Mouse (Mus musculus) spleen, embryonic (tissue): ENCODE results near the gene Ror2.
"Not testable (repeated sequence)": the region's sequence is repeated elsewhere in the genome, so short reads cannot be mapped to it uniquely, and the experiment has no call there.

ENCODE experiments used
- CTCF ChIA-PET: fragments of 350-600 bp; sonication (Branson Sonifier 250); formaldehyde crosslinking; loops from one replicate; lab custom pipeline; 2022; lab: Charles Lee

Gene Ror2

DNA sequence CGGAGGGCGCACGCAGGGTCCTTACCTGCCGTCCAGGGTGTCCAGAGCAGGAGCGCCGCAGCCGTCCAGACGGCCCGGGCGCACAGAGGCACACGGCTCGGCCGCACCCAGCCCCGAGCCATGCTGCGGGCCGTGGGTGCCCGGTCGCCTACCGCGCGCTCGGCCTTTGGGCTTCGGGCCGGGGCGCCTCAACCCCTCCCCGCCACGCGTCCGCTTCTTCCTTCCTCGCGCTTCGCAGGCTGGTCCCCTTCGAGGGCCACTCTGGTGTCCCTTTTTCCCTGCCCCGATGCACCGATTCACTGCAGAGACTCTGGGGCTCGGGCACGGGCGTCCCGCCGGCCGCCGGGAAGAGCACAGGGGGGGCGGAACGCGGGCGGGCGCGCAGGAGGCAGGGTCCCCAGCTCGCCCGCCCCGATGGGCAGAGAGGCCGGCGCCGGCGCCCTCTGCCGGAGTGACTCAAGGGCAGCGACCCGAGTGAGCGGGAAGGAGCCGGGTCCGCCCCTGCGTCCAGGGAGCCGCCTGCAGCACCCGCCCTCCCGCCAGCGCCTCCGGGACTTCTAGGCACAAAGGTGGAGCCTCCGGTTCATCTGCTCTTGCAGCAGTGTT, at the start of gene Ror2:
Gene Ror2, minus strand, starts transcription at position 369 of the 606 bp plus-strand sequence.
- CTCF ChIA-PET, result no interaction called here

DNA sequence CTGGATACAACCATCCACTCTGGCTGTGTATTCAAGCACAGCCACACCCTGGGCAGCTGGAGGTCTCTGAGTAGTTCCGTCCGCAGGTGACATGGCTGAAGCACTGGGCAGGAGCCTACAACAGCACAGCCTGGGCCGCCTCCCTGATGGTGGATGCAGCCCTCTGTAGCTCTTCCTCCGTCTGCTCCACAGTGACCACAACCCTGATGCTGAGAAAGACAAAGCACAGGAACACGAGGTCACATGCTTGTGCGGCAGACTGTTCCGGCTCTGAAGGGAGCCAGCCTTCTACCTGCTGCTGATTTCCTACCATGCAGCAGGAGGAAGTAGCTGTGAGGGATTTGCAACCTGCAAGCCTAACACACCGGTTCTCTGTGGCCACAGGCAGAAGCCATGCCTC, 47.8 kb upstream of the Ror2 start:
- CTCF ChIA-PET, result no interaction called here

DNA sequence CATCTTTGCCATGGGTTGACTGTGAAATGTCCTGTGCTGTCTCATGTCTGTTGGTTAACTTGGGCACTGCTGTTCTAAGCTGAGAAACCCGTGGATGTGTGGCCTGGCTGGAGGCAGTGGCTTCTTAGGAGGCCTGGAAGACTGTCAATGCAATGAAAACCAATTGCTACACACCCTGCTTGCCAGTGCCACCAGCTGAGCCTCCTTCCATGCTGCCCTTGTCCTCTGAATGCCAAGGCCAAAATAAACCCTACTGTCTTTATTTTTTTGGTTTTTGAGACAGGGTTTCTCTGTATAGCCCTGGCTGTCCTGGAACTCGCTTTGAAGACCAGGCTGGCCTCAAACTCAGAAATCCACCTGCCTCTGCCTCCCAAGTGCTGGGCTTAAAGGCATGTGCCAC, 44.3 kb upstream of the Ror2 start:
- CTCF ChIA-PET, result no interaction called here

DNA sequence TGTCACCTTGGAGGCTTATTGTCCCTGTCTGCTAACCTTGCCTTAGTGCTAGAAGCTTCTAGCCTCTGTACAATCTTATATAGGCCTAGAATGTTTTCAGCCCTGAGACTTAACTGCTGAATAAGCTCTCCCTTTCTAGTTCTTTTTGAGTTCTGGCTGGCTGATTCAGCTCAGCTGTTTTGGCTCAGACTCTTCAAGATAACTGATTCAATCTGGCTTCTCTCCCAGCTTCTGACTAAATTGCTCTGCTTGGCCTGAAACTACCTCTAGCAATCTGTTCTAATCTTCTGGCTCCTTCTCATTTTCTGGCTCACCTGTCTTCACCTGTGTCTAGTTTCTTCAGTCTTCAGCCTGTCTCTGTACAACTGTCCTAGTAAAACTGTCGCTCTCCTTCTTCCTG, 39.6 kb upstream of the Ror2 start:
- CTCF ChIA-PET, result no interaction called here

DNA sequence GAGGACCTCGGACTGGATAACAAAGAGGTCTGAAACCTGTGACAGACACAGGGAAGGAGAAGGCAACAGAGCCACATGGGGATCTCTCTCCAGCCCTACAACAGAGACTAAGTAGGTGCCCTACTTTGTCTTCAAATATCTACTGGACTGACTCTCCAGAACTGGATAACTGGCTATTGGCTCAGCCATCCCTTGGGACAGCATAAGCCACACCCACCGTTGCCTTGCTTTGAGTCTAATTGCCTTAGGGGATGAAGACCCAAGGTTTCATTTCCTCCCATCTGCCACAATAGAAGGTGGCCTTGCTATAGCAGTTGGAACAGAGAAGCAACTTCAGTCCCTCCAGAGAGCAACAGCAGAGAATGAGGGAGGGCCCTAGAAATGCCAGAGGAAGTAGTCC, 37.7 kb upstream of the Ror2 start:
- CTCF ChIA-PET, result no interaction called here

DNA sequence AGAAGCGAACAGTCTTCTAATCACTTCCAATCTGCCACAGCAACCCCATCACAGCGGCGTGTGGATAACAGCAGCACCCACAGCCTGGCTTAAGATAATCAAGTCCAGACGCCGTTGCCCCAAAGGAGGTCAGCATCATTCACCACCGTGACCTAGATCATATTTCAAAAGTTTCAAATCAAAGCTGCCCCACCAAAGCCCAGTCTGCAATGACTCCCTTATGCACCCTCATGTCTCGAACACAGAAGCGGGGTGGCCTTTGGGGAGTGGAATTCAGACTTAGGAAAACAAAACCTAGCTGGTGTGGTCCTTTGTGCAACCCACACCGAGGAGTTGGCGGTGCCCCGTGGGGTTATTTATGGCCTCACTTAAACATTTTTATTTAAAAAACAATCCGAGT, 35.0 kb upstream of the Ror2 start:
- CTCF ChIA-PET, result interaction anchor here (0.5 kb wide), 1 partner anchor 23 kb away, joined by 3 read pairs; no protein-coding TSS in a partner anchor

DNA sequence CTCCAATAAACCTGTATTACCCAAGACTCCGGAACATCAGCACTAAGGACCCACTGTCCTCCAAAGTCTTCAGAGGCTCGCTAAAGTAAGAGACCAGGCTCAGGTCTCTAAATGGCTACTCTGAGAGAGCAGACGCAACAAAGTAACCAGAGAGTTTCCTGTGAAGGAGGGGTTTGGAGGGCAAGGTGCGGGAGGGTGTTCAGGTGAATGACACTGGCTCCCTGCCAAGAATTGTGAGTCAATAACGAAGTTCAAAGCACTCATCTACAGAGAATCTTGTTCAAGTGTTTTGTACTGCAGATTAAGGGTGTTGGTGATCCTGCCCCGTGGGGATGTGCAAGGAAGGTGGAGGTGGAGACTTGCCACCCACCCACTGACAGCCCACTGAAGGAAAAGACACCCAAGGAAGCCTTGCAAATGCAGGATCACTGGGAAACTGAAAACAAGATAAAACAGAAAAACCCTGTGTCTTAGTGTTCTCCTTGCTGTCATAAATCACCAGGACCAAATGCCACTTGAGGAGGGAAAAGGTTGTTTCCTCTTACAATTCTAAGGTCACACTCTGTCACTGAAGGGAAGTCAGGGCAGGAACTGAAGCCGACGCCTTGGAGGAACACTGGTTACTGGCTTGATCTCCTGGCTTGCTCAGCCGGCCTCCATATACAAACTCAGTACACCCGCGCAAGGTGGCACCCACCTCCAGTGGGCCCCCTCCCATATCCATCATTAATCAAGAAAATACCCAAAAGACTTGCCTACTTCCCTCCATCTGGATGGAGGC, 30.8 kb upstream of the Ror2 start:
- CTCF ChIA-PET, result no interaction called here

DNA sequence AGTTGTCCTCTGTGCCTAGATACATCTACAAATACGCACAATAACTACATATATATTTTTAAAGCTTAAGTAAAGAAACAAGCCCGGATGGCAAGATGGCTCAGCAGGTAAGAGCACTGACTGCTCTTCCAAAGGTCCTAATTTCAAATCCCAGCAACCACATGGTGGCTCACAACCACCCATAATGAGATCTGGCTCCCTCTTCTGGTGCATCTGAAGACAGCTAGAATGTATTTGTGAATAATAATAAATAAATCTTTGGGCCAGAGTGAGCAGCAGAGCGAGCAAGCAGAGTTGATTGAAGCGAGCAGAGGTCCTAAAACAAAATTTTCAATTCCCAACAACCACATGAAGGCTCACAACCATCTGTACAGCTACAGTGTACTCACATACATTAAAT, 29.8 kb upstream of the Ror2 start:
- CTCF ChIA-PET, result not testable (repeated sequence)

DNA sequence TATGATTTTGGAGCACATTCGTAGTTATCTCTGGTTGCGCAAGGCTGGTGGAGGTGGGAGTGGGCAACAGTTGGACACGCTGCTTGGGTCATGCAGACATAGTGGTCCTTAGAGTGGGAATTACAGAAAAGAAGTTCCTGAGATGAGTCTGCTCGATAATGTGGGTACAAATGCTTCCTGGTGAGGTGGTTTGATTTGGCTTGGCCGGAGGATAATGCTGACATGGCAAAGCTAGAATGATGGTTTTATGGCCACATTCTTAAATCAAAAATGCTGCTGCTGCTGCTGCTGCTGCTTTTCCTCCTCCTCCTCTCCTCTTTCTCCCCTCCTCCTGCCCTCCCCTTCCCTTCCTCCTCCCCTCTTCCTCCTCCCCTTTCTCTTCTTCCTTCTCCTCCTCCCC, 24.5 kb upstream of the Ror2 start:
- CTCF ChIA-PET, result no interaction called here

DNA sequence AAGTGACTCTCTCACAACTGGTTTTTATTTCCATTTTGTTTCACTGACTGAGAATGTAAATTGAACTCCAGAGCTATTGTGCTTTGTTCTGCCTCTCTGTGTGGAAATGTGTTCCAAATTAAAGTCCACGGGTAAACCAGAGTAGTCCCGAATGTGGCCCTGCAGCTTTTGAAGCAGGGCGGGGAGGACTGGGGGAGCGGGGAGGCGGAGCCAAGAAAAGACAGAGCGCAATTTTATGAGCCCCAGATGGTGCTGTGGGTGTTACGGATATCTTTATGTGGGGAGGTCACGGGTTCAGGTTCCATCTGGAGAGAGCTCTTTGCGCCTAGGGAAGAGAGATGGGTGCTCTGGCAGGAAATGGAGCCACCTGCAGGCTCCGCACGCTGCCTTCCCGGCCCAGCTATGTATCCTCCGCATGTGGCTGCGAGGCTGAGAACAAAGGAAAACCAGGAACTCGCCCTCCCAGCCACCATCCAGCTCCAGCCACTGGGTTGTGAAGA, 23.8 kb upstream of the Ror2 start:
- CTCF ChIA-PET, result no interaction called here

DNA sequence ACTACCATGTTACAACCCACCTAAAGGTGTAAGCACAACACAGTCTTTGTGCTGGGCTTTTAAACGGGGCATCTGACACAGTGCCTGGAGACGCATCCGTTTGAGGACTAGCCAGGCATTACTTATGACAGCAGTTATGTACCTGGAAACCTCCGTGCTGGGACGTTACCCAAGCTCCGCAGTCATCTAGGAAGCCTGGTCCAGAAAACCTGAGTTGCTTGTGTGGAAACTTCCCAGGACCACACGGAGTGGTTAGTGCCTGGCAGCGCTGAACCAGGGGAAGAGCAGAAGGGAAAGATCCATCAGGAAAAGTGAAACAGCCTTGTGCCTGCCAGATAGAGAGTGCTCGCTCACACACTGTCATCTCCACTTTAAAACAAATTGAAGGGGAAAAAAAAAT, 23.2 kb upstream of the Ror2 start:
- CTCF ChIA-PET, result no interaction called here

DNA sequence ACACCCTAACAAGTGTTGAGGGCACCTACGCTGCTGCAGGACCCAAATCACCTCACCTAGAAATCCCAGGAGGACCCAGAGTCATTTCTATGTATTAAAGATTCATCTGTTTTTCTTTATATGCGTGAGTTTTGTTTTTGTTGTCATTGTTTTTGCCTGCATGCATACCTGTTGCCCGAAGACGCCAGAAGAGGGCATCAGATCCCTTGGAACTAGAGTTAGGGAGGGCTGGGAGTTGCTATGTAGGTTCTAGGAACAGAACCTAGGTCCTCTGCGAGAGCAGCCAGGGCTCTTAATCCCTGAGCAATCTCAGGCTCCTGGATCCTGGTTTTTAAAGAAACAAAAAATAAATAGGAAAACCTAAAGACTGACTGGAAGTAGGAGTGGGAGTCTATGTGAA, 20.9 kb upstream of the Ror2 start:
- CTCF ChIA-PET, result no interaction called here

DNA sequence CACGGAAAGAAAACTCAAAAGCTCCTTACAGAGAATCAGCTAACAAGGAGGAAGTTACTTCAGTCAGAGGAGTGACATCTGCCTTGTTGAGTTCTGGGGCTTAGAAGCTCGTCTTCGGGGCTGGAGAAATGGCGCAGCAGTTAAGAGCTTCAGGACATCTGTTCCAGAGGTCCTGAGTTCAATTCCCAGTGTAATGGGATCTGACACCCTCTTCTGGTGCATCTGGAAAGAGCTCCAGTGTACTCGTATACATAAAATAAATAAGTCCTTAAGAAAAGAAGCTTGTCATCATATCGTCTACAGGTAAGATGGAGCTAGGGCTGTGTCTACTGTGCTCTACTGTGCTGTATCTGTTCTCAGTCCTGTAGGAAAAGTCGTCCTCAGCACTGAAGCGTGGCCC, 19.3 kb upstream of the Ror2 start:
- CTCF ChIA-PET, result no interaction called here

DNA sequence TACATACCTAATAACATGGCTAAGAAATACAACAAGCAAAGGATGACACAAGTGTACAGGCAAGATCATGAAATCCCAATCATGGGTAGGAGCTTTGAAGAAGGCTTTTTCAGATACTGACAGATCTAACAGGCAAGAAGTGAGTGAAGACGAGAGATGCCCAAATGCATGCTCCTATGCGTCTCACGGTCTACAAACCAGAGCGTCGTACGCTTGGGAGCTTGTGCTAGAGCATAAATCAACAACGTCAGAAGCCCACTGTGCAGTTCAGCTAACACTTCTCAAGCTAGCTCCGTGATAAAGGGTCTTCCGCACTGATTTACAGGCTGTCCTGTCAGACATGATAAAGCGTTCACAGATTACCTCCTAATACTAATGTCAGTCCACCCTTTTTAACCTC, 16.8 kb upstream of the Ror2 start:
- CTCF ChIA-PET, result no interaction called here

DNA sequence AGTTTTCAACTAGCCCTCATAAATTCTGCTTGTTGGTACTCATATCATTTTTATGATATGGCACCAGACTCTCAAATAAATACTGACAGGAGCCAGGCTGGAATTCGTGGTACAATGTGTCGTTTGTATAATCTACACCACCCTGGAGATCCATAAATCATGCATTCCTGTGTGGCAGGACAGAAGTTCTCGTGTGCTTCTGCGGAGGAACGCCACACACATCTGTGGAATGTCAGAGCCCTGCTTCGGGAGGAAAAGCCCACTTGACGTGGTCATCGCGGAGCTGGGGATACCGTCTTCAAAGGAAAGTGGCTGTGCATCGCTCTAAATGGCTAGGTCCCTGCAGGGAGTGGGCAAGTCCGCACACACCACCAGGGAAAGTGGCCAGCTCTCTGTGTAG, 7.1 kb upstream of the Ror2 start:
- CTCF ChIA-PET, result no interaction called here

DNA sequence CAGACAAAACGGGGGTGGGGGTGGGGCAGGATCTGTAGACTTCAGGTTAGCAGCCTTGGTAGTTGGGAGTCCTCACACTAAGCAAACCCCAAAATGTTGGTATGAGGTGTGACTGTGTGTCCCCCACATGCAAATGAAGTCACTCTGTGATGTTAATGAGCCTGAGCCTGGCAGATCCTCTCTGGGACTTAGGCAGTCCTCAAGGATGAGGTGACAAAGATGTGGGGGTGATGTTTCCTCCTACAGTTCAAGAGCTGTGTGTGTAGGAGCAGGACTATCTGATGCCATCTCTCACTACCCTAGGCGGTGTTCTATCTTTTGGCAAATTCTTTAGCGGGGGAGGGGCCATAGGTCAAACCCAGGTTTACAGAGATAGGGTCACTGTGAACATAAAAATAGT, 6.3 kb upstream of the Ror2 start:
- CTCF ChIA-PET, result no interaction called here

DNA sequence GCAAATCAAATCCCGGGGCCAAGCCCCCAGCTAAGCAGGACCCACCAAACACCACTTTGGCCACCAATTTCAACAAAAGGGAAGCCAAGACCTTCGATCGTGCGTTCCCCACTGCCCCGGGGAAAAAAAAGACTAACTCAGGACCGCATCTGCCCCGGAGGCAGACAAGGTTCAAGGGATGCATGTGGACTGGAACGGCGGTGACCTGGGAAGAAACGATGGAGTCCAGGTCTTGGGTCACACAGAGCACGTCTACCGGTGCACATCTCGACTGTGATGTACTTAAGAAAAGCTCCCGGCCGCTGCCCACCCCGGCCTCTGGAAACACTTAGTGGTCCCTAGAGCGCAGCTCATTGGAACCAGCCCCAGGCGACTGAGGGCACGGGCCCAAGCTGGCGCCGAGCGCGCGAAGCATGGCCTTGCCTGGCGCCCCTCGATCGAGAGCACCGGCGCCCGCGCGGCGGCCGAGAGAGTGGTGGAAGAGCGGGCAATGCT, 616 bp downstream of the Ror2 start:
- CTCF ChIA-PET, result no interaction called here

DNA sequence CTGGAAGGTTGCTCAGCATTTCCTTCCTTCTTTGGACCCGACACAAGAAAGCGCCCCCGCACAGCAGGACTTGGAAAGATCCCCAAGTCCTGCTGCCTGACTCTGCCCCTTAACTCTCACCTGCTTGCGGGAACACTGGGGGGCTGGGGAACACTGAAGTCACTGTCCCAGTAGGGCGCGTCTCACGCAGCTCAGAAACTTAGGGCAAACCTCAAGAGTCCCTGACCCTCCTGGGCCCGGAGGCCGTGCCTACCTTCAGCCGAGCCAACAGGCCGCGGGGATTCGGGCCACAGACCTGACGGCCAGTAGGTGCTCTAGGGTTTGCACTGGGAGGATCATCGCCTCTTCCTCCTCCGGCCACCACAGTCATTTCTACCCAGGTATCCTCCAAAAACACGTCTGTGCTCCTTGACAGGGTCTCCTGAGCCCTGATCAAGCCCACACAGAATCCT, 1.2 kb downstream of the Ror2 start:
- CTCF ChIA-PET, result no interaction called here

DNA sequence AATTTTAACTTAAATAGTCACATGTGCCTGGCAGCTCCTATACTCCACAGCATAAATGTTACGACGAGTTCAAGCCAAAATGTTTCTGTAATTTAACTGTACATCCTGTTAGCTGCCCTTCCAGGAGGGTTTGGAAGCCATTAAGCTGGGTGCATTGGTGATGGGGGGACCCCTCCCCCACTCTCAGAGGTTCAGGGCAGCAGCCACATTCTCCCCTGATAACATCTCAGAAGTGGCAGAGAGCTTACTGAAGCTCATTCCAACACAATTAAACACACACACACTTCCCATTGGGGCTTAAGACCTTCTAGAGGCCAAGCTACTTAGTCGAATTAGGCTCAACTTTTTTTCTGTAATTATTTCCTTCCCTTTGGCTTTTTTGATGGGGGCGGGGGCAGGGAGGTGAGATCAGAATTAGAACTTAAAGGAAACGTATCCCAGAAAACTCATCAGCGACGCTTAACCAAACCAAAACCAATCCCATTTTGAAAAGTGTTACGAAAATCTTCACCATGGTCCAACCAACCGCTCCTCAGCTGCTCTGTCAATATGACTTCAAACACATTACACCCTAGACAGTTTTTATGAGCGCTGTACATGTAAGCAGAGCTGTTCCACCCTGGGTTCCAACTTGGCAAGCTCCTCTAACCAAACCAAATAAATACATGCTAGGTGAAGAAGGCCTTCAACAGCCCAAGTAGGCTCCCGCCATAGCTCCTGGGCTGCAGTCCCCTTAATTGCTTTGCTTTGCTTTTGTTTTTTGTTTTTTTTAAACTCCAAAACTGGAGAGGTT, 4.1 kb downstream of the Ror2 start:
- CTCF ChIA-PET, result interaction anchor here (0.6 kb wide), 1 partner anchor 1986 kb away, joined by 4 read pairs; no protein-coding TSS in a partner anchor

DNA sequence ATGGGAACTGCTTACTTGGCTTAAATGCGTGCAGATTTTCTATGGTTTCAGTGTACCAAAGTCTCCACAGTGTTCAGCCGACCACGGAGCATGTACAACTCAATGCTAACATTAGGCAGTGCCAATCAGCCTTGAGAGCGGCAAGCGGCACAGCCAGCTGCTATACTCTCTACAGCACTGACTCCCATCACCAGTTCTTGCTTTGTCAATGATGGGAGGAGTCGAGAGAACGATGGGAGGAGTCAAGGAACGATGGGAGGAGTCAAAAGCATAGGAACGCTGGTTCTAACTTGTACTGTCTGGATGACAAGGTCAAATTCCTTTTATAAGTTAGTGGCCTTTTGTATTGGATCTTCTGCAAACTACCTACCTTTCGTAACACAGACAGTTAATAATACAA, 7.0 kb downstream of the Ror2 start:
- CTCF ChIA-PET, result no interaction called here

DNA sequence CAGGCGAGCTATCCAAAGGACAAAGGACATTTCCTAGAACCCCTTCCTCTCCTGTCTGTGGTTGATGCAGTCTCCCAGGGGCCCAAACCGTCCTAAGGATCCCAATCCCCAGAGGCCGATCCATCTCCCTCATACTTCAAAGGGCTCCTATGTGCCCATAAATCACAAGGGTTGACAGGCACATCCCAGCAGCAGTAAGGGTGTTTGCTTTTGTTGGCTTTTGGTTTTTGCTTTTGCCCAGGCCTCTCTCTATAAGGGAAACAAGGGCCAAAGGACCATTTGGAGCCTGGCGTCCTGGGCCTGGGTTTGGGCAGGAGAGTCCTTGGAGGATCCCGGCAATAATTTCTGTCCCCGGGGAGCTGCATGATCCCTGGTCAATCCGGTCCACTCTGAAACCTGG, 9.5 kb downstream of the Ror2 start:
- CTCF ChIA-PET, result no interaction called here

DNA sequence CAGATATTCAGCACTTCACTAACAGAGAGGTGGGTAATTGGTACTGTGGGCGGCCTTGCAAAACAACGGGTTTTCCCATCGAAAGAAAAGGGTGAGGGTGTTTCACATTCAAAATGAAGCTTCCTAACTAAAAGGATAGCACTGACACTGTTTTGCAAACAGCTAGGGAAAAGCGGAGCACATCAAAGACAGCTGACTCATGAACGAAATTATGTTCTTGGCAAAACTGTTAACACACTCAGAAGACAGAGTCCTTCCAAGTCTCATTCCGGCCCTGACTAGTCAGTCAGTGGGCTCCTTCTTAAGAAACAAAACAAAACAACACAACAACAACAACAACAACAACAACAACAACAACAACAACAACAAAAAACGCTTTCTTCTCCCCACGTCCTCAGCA, 10.1 kb downstream of the Ror2 start:
- CTCF ChIA-PET, result no interaction called here
